Mouse (Mus musculus): ENCODE results near the gene Krt7. TPM values are rescaled to one million over a fixed set of nuclear protein-coding genes. Genes with fewer than 3 reads are reported as not detected.

The Krt7 gene
- total and polyA plus RNA-seq, 2 experiments from 2014 or later, result 0.73 to 0.95 TPM

DNA sequence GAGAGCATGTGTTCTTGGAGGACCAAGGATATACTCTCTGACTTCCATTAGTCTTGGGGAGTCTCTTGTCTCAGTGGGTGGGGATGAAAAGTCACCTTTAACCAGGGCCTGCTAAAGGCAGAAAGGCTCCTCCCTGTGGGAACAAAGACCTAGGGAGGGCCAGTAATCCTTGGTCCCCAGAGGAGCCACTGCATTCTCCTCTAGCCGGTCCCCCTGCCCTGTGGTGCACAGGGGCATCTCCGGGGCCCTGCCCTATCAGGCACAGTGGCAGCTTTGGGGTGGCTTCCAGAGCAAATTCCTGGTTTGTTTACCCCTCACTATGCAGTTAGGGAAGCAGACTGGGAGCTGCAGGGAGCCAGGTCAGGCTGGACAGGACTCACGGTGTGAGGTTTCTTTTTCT is 44.4 kb upstream of the Krt7 start:
- TF ChIP-seq CTCF (IDR thresholded peaks at IDR 0.05; ENCODE audit: low read depth), result no peak
- no peak for DNase-seq (ENCODE audit: low spot score)
- Histone ChIP-seq H3K36me3 (ENCODE audit: insufficient read depth, low read length) (no peaks in the 10 kb centered on the region), H3K9ac (replicated peaks; ENCODE audit: low read length) (no peak overlapping the region), H3K9me3 (ENCODE audit: low read length) (no peaks in the 10 kb centered on the region), H3K27ac (no peak overlapping the region), H3K4me2 (ENCODE audit: low read depth, low read length) (no peak overlapping the region), H3K27me3 (ENCODE audit: insufficient read depth, low read length) (no peaks in the 10 kb centered on the region), H3K4me3 (ENCODE audit: low read length) (no peak overlapping the region), H3K4me1 (ENCODE audit: insufficient read depth, low read length) (peaks cover 8% of the 10 kb centered on the region; the same call in 1 of the 2 replicates)
- ATAC-seq, result no peak
- WGBS, result 43% methylated on average over 3 of the region's 3 CpGs

DNA sequence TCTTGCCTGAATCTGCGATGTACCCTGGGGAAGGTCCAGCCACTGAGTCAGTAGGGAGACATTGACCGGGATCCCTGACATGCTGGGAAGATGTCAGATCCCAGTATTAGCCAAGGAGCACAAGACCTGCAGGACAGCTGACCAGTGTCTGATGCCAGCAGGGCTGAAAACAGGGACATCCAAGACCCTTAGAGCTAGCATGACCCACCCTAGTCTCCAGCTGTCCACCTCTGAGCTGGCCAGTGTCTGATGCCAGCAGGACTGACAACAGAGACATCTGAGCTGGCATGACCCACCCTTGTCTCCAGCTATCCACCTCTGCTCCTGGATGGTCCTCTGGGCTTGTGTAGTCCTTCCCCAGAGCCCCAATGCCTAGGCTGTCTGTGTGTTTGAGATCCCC is 43.9 kb upstream of the Krt7 start:
- ATAC-seq, result no peak
- Histone ChIP-seq H3K27me3 (ENCODE audit: insufficient read depth, low read length) (no peaks in the 10 kb centered on the region), H3K36me3 (ENCODE audit: insufficient read depth, low read length) (no peaks in the 10 kb centered on the region), H3K27ac (no peak overlapping the region), H3K9ac (replicated peaks; ENCODE audit: low read length) (no peak overlapping the region), H3K4me1 (ENCODE audit: insufficient read depth, low read length) (peaks cover 8% of the 10 kb centered on the region; the same call in 1 of the 2 replicates), H3K4me2 (ENCODE audit: low read depth, low read length) (no peak overlapping the region), H3K4me3 (ENCODE audit: low read length) (no peak overlapping the region), H3K9me3 (ENCODE audit: low read length) (no peaks in the 10 kb centered on the region)
- 49% methylated on average over 2 of the region's 2 CpGs for WGBS
- TF ChIP-seq CTCF (IDR thresholded peaks at IDR 0.05; ENCODE audit: low read depth), result no peak
- DNase-seq (ENCODE audit: low spot score), result no peak

- WGBS, result 83% methylated on average over 7 of the region's 8 CpGs
- TF ChIP-seq CTCF (IDR thresholded peaks at IDR 0.05; ENCODE audit: low read depth), result no peak
Observed at GRCm38 (mm10) chr15:101367497-101367896, 43.3 kb upstream of the Krt7 start.

DNA sequence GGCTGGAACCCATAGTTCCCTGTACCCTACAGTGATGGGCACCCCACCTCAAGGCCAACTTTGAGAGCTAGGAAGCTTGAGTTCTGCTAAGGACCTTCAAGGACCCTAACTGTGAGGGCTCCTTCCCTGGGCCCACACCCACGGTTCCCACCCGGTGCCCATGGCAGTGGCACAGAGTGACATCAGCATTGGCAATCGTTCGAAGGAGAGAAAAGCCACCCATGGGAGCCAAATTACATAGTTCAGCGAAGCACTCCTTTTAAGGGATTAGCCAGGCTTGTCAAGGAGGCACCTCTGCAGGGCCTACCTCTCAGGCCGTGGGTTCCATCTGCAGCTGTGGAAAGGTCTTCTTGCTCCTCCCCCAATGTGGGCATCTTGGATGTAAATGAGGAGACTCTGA is 42.8 kb upstream of the Krt7 start:
- Histone ChIP-seq H3K4me2 (ENCODE audit: low read depth, low read length) (no peak overlapping the region), H3K9ac (replicated peaks; ENCODE audit: low read length) (no peak overlapping the region), H3K27me3 (ENCODE audit: insufficient read depth, low read length) (no peaks in the 10 kb centered on the region), H3K4me1 (ENCODE audit: insufficient read depth, low read length) (peaks cover 8% of the 10 kb centered on the region; the same call in 1 of the 2 replicates), H3K36me3 (ENCODE audit: insufficient read depth, low read length) (no peaks in the 10 kb centered on the region), H3K9me3 (ENCODE audit: low read length) (no peaks in the 10 kb centered on the region), H3K4me3 (ENCODE audit: low read length) (no peak overlapping the region), H3K27ac (no peak overlapping the region)
- ATAC-seq (no peak), DNase-seq (ENCODE audit: low spot score) (no peak)
- TF ChIP-seq CTCF (IDR thresholded peaks at IDR 0.05; ENCODE audit: low read depth), result no peak
- 62% methylated on average over 6 of the region's 6 CpGs for WGBS

More at GRCm38 (mm10) chr15:101367497-101367896, 43.3 kb upstream of the Krt7 start:
- Histone ChIP-seq H3K9ac (replicated peaks; ENCODE audit: low read length) (no peak overlapping the region), H3K4me2 (ENCODE audit: low read depth, low read length) (no peak overlapping the region), H3K27me3 (ENCODE audit: insufficient read depth, low read length) (no peaks in the 10 kb centered on the region), H3K4me3 (ENCODE audit: low read length) (no peak overlapping the region), H3K4me1 (ENCODE audit: insufficient read depth, low read length) (peaks cover 8% of the 10 kb centered on the region; the same call in 1 of the 2 replicates), H3K27ac (no peak overlapping the region), H3K36me3 (ENCODE audit: insufficient read depth, low read length) (no peaks in the 10 kb centered on the region), H3K9me3 (ENCODE audit: low read length) (no peaks in the 10 kb centered on the region)
- ATAC-seq (no peak), DNase-seq (ENCODE audit: low spot score) (no peak)

- H3K27me3 ChIP-seq (ENCODE audit: insufficient read depth, low read length), result no peaks in the 10 kb centered on the region
- no peak overlapping the region for H3K9ac ChIP-seq (replicated peaks; ENCODE audit: low read length)
- H3K4me2 ChIP-seq (ENCODE audit: low read depth, low read length), result no peak overlapping the region
- H3K4me1 ChIP-seq (ENCODE audit: insufficient read depth, low read length), result peaks cover 8% of the 10 kb centered on the region; the same call in 1 of the 2 replicates
- no peak overlapping the region for H3K4me3 ChIP-seq (ENCODE audit: low read length)
- H3K36me3 ChIP-seq (ENCODE audit: insufficient read depth, low read length), result no peaks in the 10 kb centered on the region
- no peak for TF ChIP-seq CTCF (IDR thresholded peaks at IDR 0.05; ENCODE audit: low read depth)
- H3K27ac ChIP-seq, result no peak overlapping the region
- no peaks in the 10 kb centered on the region for H3K9me3 ChIP-seq (ENCODE audit: low read length)
- no peak for DNase-seq (ENCODE audit: low spot score)
- ATAC-seq, result no peak
- 75% methylated on average over 11 of the region's 11 CpGs for WGBS
Observed at GRCm38 (mm10) chr15:101368502-101369381, 42.1 kb upstream of the Krt7 start.

DNA sequence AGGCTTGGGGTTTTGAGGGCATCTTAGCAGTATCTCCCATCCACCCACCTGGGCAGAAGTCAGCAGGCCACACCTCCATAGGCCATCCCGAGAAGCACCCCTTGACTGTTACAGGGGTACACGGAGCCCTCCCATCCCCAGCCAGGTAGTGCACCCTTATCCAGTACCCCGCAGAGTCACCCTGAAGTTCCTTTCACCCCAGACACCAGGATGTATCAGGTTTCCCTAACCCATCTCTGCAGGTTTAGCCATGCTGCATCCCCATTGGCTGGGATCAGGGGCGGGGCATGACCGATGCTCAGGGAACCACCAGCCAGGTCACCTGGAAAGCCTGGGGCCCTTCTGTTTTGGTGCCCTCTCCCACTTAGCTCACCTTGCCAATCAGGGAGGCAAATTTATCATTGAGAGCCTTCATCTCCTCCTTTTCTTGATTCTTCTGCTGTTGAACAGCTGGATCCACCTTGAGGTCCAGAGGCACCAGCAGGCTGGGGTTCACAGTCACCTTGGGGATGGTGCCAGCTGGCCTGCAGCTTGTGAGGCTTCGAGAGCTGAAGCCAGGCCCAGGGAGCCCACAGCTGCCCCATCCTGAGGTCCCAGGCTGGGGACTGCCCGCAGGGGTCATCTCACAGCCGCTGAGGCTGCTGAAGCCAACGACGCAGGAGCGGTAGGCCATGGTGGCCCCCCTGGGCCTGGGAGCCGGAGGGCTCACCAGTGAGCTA is 41.3 kb upstream of the Krt7 start:
- H3K36me3 ChIP-seq (ENCODE audit: insufficient read depth, low read length), result no peaks in the 10 kb centered on the region
- no peak overlapping the region for H3K4me3 ChIP-seq (ENCODE audit: low read length)
- no peak for TF ChIP-seq CTCF (IDR thresholded peaks at IDR 0.05; ENCODE audit: low read depth)
- H3K4me1 ChIP-seq (ENCODE audit: insufficient read depth, low read length), result peaks cover 8% of the 10 kb centered on the region; the same call in 1 of the 2 replicates
- H3K9me3 ChIP-seq (ENCODE audit: low read length), result no peaks in the 10 kb centered on the region
- H3K4me2 ChIP-seq (ENCODE audit: low read depth, low read length), result no peak overlapping the region
- no peak overlapping the region for H3K27ac ChIP-seq
- H3K9ac ChIP-seq (replicated peaks; ENCODE audit: low read length), result no peak overlapping the region
- DNase-seq (ENCODE audit: low spot score), result no peak
- 33% methylated on average over 12 of the region's 12 CpGs for WGBS
- H3K27me3 ChIP-seq (ENCODE audit: insufficient read depth, low read length), result no peaks in the 10 kb centered on the region
- 0 out of 2 replicates have a peak, but pooled peaks have one; percentile 21 for ATAC-seq
